Mouse (Mus musculus): ENCODE data around the gene Gm17402. TPM values are rescaled to one million over a fixed set of nuclear protein-coding genes. Genes with fewer than 3 reads are reported as not detected.
A peak's percentile ranks its signal among the peaks of the same experiment; 100 is the strongest.

The Gm17402 gene
- not detected for total RNA-seq (2021)
- long read RNA-seq, experiment 1 = 0 reads
- long read RNA-seq, experiment 2 = 0 reads

DNA sequence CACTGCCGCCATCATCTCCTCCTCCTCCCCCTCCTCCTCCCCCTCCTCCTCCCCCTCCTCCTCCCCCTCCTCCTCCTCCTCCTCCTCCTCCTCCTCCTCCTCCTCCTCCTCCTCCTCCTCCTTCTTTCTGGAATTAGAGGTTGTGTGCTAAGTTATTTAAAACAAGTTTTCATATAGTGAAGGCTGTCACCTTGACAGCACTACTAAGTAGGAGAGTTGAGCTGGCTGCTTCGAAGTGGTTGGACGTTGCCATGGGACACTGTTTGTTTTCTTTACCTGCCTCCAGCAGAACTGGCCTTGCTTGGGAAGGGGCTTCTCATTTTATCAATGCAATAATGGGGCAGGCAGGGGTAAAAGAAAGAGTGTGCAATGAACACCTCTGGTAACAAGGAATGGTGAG is at the start of gene Gm17402:
Gene Gm17402 (minus strand): TSS at position 101 of the 400 bp plus-strand sequence.
- DNase-seq = no peak

DNA sequence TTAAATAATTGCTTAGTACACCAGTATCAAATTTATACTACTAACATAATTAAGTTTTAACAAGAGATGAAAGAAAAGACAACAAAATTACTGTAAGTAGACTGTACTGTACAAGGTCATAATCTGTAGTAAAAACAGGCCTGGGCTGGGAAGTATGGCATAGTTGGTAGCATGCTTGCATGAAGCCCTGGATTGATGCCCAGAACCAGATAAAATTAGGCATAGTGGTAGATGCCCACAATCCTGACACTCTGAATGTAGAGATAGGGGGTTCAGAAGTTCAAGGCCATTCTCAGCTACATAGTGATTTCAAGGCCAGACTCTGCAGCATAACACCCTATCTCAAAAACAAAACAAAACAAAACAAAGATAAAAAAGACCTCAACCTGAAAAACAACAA is 3.3 kb upstream of the Gm17402 start:
- no peak for DNase-seq

DNA sequence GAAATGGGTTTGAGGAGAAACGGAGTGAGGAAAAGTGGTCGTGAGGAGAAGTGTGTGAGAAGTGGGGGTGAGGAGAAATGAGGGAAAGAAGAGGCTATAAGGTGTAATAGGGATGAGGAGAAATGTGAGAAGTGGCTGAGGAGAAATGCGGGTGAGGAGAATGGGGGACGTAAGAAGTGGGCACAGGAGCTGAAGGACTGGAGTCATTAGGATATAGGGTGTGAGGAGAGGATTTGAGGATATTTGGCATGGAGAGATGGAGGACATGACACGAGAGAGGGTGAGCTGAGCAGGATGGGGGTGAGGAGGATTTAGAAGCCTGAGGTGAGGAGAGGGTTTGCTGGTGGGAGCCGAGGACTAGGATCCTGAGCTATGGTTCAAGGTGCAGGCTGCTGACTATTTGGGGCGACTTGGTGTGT is 594 bp downstream of the Gm17402 start:
- no peak for DNase-seq

DNA sequence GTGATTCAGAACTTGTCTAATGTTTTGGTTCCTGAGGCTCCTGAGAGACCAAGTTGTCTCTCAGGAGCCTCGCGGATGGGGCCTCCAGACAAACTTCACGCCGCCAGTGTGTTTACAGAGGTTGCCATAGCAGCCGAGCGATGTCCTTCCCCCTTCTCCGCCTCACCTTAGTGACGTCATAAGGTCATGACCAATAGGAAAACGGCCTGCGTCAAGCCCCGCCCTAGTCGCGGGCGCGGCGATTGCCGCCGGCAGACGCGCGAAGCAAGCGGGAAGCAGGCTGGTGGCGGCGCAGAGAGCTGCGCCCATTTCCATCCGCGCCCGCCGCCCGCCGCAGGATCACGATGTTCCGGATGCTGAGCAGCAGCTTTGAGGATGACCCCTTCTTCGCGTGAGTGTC is 1.1 kb downstream of the Gm17402 start, which contains the start of gene Mlf1:
Gene Mlf1 (plus strand): TSS at position 226 of the 400 bp plus-strand sequence.
- DNase-seq = peak; percentile 89

DNA sequence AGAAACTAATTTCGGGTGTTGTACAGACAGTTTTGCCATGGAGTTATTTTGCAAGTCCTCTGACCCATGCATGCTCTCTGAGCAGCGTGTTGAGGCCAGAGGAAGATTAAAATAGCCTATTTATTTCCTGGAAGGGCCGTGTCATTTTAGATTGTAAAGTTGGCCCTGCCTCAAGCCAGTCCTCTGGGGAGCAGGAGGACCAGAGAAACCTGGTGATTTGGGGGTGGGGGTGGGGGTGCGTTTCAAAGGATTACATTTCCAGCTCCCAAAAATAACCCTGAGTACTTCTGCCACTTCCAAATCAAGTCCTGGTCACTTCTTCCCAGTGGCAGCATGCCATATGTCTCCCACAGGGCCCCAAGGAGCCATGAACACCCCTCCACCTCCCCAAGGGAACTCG is 2.2 kb downstream of the Gm17402 start:
- peak; percentile 72 for DNase-seq

DNA sequence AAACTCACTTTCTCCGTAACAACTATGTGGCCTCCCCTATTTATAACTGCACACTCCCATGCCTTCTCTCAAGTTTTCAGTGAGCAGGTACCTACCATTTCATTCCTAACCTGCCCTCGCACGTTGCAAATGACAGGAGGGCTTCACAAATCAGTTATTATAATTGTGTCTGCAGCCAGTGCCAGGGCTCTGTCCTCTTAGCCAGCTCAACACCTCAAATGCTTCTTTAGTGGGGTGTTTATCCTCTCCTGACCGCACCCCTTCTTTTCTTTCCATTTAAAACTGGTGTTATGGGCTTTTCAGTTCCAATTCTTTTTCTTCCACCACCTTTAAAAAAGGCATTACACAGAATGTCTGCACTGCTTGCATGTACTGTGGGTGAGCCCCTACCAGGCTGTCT is 2.8 kb downstream of the Gm17402 start:
- no peak for DNase-seq

DNA sequence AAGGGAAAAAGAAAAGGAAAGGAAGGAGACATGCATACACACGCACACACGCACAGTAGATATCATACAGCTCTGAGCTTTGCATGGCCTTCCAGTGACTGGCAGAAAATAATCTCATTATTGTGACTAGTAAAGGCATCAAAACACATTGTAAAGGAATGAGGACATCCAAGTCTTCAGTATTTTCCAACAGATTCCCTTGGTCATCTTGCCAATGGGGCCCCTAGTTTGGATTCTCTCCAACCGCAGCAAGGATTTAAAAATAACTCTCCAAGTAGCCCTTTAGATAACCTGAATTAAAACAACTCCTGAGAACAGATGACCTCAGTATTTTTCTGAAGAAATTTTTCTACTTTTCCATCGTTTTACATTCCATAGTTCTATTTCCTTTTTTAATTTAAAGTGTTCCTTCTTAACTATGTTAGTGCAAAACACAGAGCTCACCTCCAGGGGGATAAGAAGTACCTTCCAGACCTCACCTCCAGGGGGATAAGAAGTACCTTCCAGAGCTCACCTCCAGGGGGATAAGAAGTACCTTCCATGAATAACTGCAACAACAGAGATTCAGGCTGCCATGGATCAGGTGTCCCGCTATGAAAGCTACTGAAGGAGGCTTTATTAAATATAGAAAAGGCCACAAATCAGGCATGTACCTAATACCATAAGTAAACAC is 5.4 kb downstream of the Gm17402 start:
- DNase-seq = no peak

DNA sequence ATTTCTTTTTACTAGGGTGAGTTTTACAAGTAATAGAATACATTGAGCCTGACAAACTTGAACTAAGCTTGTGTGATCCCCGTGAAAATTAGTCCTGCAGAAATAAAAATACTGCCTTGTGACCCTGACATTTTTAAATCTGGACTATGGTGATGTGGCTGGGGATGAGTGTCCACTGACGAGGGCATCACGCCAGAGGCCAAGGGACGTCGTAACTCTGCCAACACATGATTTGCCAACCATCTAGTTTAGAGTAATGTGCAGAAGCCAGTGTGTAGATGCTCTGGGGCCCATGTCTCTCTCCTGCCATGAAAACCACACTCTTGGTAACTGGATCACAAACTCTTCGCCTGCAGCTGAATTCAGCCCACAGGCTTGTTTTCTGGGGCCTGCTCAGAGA is 7.5 kb downstream of the Gm17402 start:
- peak; percentile 55 for DNase-seq

DNA sequence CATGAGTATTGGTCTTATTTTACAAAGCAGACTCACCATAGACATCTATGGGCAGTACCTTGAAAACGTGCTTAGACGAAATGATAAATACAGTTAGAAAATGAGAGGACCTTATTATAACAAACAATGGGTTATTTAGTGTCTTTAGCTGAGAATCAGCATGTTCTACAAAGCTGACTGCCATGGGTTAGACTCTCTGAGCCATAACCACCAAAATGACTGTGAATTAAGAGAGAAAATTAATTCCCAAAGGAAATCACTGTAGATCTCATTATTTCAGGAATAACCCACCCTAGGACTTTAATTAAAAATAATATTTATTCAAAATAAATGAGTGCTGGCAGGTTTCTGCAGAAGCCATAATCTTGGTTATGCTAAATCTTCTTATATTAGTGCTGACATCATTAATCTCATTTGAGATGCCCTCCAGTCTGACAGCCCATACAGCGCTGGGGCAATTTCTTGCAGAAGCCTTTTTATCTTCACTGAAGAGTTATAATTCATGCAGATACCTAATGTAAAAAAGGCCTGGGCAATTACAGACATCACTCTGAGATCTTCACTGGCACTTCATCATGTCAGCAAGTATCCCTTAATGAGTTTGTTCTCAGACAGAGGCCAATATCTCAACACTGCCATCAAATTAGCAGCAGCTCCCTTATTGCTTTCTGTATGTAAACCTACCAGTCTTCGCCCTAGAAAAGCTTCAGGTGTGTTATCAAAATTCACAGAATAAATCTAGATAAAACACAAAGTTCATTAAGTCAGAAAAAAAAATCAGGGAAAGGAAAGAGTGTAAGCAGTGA is 8.7 kb downstream of the Gm17402 start:
- DNase-seq = no peak

DNA sequence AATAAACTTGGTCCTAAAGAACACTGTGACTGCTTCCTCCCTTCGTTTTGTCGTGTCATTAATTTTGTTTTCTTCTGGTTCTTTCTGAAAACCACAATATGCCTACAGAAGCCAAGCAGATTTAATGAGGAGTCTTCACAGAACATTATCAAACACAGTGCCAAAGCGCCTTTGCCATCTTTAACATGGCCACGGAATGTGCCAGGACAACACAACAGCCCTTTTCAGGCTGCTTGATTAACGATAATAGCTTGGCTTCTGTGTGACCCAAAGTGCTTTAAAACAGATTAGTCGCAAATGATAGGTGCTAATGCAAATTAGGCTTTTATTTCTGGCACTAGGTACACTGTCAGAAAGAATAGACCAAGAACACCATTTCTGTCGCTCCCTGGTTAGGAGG is 16.6 kb downstream of the Gm17402 start:
- no peak for DNase-seq

DNA sequence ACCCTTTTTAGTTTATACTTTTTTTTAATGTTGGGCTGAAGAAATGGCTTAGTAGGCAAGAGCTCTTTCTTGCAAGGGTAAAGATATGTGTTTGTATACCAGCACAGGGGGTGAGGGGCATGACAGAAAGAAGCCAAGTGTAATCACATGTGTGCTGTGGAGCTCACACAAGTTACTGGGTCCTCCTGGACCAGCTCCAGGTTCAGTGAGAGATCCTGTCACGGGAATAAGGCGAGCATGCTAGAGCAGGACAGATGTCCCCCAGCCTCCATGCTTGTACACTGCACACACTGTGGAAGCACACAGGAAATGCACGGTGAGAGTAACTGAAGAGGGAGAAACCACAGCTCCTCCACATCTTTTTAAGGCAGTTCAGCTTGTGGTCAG is 22.2 kb downstream of the Gm17402 start:
- DNase-seq = no peak

DNA sequence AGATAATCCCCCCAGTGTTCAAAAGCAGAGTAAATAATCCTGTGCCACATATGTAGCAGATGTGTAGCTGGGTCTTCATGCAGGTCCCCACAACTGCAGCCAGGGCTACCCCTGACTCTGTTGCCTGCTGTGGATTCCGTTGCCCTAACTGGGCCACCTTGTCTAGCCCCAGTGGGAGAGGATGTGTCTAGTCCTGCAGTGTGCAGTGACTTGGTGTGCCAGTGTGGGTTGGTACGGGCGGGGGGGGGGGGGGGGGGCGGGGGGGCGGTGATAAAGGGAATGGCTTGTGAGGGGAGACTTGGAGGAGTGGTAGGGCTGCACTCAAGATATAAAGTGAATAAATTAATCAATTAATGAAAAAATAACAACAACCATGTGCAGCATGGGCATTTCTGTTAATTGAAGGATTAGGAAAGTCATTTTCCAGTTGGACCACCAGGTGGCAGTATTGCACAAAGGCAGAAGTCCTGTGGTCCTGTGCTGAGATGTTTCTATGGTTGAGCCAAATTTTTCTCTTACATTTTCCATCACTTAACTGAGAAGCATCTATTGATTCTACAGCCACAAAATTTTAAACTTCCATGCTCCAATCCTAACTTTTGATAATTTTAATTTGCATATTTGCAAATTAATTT is 22.7 kb downstream of the Gm17402 start:
- no peak for DNase-seq

DNA sequence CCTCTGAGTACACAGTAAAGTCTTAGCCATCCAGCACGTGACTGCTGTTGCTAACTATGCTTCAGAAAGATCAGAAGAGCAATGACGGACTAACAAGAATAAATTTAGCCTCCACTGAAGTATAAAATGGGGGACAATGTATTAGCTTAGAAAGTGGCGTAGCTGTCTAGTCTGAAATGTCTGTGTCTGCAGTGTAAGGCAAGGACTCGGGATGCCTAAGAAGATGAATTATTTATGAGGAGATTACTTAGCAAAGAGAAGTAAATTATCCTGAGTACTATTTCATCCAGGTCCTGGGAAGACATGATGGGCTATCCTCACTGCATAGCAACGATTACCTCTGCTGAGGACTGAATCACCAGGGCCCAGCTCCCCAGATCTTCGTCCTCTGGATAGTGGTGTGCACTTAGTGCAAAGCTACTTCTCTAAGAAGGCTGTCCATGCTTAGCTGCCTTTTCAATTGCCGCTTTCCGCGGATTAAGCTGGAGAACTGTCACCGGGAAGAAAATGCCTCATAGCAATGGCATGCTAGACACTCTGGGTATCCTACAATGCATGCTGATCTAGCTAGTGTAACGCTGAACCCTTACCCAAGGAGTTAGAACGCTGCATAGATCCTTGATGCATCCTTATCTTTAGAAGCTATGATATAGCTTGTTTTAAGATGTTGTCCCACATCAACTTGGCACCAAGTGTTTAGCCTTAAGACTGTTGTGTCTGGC is 23.4 kb downstream of the Gm17402 start:
- no peak for DNase-seq

DNA sequence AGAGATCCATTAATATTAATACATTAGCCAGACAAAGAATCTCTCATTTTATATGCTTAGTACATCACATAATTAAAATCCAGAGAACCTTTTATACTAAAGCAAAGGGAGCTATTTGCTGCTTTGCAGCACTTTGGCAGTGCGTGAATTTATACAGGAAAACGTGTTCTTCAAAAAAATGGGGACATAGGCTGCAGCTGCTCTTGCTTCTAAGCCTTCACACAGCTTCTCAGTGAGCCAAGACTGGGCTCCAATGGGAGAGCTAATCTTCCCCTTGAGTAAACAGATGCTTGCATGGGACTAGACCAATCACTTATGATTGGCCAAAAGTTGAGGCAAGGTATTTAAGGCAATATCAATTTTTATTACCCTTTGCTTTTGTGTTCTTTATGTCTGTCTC is 28.3 kb downstream of the Gm17402 start:
- DNase-seq = no peak

DNA sequence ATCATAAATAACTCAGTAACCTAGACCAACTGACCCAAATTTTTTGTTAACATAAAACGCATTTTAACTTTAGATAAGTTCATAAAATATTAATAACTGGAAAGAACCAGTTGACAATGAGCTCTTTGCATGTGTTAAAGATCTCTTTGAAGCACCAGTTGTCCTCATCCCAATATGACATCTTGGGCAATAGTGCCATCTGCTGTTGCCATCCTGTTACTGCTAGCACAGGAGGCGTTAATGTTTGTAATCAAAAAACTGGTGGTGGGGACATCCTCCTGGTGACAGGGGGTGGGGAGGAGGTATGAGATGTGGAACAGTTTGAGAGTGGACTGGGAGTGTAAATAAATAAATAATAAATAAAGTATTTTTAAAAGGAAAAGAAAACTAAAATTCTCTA is 30.4 kb downstream of the Gm17402 start:
- DNase-seq = no peak

DNA sequence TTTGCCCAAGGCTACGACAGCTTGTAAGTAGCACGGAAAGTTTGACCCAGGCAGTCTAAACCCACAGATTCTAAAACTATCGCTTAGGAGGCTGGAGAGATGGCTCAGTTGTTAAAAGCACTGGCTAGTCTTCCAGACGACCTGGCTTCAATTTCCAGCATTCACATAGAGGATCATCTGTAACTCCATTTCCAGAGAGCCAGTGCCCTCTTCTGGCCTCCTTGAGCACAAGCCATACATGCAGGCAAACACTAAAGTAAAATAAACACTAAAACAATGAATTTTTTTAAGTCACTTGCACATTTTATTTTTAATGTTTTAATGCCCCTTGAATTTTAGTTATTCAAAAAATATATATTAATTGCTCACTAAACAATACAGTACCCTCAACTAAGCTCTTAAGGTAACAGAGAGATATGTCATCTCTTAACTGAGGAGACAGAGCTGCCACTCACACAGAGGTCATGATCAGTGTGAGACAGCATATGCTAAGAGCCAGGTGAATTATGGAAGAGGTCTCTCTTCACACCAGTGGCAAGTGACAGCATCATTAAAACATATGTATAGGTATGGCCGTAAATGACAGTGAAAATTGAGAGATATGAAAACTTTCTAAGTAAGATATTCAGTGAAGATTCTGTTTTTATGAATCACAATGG is 31.8 kb downstream of the Gm17402 start:
- no peak for DNase-seq

DNA sequence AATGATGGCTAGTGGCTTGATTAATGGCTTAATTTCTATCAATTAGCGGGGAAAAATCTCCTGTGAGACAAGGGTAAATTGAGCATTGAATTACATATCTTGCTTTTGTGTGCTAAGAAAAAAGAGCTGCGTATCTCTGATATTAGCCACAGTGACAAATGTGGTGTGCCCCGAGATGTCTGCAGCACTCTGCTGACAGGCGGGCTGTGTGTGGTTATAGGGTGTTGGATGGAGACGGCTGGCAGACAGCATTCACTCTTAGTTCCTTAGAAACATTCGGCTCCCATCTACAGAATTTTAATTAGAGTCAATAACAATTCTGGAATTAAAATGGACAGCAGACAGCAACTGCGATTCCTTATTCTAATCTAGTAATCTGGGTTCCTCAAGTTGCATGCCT is 34.0 kb downstream of the Gm17402 start:
- no peak for DNase-seq

DNA sequence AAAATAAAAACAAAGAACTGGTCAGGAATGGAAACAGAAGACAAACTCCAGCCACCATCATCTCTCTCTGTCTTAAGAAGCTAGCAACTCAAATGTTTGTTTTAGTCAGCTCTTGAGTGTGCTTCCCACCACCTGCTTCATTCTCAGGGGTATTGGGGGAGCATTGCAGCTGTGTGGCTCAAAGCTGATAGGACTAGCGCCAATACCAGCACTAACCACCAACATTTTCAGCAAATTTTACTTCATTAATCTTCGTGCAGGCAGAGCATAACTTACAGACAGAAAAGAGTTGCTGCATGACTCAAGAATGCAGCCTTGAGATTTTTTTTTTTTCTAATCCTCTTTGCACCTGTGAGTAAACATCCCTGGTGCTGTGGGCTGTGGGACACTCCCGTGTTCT is 35.4 kb downstream of the Gm17402 start:
- no peak for DNase-seq

DNA sequence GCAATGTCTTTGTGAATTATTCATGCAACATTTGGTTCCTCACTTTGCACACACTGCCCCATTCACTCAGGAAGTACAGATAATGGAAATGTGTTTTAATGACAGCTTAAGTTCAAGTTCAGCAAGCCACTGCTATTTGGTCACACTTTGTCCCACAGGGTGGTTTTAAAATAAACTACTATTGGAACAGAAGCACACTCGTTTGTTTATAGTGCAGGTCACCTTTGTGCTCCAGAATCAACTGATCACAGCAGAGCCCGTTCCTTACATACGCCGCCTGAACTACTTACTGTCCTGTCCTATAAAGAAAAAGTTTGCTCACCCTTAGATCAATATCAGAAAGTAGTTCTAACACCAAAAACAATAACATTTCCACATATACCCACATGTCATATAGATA is 52.5 kb downstream of the Gm17402 start:
- no peak for DNase-seq

All from gastrocnemius, postnatal 25 days (tissue).